Mouse (Mus musculus) B cell, adult 2 months (primary cell): ENCODE measurements around the gene Ttc37.

Experiments used
- DNase-seq, 2 experiments: peaks; one replicate each; pipeline ENCODE4 v3.0.0; 2022

Gene Ttc37

DNA sequence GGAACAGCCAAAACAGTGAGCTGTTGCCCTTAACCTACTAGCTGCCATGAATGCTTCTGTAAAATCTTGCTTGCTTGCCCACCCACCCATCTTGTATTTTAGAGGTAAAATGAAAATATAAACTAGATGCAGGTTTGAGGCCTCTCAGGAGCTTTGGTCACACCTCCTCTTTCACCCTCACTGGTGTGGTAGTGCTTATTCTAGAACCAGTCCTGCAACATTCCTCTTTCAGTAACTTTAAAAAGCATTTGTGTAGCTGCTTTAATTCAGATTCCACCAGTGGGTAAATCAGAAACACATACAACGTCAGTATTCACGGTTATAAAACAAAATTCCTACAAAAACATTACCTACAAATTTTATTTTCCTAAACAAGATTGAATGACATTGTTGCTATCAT lies 62.1 kb downstream of the Ttc37 start:
- no peak for DNase-seq

GRCm38 (mm10) chr13:76174297-76174696 lies 75.8 kb downstream of the Ttc37 start:
- DNase-seq = no peak

DNA sequence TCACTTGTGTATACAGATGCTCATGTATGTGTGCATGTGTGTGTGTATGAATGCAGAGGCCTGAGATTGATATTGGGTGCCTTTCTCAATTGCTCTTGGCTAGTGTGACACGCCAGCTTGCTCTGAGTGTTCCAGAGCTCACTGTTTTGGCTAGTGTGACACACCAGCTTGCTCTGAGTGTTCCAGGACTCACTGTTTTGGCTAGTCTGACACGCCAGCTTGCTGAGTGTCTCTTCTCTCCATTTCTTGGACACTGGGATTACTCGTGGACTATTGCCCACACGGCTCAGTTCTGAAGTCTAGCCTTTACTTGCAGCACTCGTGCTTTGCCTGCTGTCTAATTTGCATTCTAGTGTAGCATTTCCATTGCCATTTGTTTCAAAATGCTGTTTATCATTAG lies 80.2 kb downstream of the Ttc37 start:
- no peak for DNase-seq

DNA sequence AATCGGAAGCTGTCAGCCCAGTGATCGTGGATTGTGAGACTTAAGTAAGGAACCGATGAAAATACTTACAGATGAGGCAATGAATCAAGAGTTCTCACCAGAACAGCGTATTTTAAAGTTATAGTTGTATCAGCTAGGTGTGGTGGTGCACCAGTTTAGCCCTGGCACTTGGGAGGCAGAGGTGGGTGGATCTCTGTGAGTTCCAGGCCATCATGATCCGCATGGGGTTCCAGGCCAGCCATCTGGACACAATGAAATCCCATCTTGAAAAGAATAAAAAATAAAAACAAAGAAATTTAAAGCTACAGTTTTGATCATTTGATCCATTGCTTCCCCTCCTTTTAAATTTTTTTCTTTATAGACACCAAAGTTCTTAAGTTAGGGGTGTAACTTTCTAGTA lies 89.1 kb downstream of the Ttc37 start:
- DNase-seq = no peak

DNA sequence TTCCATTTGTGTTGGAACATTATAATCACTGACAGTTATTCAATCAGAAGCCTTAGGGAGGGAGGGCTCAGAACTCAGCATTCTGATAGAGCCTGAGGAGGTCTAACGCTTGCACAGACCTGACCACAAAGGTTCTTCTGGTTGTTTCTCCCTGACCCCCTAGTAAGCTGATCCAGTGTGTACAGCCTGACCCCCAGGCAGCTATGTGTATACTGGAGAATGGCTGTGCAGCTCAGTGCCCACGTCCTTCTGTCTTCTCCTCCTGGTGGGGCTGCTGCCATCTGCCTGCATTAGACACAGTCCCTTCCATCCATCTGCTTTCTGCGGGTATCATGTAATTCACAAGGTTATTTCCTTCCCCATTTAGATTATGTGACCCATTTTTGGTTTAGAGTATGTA lies 90.7 kb downstream of the Ttc37 start:
- DNase-seq = no peak

- no peak for DNase-seq
These were observed 91.7 kb downstream of the Ttc37 start for GRCm38 (mm10) chr13:76190273-76190672.

DNA sequence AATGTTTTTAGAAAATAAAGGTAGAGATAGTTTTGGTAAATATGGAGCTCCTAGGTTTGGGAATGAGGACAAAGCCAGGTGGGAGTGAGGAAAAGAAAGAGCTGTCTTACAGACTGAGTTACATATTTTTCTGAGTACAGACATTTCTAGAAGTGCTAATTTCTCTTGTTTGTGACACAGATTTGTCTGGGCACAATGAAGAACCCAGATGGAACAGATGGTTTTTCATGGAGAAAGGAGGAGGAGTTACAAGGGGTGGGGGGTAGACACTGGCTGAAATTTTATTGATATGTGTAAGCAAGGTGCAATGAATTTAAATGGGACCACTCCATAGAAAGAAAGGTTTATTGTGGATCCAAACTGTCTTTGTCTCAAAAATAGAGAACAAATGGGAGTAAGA lies 96.4 kb downstream of the Ttc37 start:
- DNase-seq = no peak

DNA sequence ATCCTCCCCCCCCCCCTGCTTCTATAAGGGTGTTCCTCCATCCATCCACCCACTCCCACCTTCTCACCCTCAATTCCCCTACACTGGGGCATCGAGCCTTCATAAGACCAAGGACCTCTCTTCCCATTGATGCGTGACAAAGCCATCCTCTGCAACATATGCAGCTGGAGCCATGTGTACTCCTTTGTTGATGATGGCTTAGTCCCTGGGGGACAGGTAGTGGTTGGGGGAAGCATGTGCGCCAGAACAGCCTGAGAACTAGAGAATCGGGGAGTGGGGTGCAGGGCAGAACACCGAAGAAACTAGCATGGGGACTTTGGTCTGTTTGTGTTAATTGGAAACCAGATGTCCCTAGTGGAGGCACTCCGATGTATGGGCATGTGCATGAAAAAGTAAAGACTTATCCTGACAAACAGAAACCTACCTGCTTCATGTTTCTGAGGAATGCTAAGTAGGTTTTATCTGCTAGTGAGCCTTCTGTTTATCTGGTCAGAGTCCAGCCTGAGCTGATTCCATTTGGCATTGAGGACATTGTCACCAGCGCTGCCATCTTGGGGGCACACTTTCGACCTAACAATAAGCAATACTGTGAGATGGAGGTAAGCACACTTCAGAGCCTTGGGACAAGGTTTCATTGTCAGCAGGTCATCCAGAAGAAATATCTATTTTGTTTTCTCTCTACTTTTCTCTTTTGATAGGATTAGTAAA lies 97.1 kb downstream of the Ttc37 start:
- no peak for DNase-seq

DNA sequence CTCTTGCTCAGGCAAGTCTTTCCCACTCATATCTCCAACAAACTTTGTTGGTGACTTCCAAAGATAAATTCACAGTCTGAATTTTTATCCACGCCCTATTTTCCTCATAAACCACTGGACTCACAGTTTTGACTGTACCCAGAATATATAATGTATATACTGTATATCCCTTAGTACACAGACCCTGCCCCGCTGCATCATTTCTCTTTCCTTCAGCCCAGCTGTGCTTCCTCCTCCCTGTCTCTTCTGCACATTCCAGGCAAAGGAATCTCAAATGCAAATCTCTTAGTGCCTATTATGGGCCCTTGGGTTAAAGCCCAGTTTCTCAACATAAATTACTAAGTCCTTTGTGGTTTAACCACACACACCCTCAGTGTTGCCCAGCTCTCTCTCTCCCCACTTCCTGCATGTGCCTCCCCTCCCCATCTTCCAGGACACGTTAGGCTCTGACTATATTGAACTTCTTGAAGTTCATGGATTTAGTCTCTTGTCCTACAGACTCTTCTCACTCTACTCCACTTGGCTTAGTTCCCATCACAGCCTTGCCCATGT lies 98.8 kb downstream of the Ttc37 start:
- no peak for DNase-seq

DNA sequence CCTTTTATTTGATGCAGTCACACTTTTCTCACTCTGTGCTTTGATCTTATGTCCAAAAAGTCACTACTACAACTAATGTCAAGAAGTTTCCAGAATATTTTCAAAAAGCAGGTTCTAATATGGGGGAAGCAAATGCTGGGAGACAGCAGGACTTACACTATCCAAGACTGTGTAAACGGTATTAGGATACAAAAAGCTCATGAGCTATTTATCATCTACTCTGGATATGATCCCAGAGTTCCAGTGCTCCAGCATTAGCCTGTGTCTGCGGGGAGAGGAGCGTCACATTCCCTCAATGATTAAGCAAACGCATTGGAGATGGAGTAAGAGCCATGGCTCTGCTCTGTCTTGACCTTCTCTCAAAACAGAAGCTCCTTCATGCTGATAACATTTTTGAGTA lies 101.4 kb downstream of the Ttc37 start:
- no peak for DNase-seq

GRCm38 (mm10) chr13:76214928-76215327 lies 116.4 kb downstream of the Ttc37 start:
- no peak for DNase-seq

DNA sequence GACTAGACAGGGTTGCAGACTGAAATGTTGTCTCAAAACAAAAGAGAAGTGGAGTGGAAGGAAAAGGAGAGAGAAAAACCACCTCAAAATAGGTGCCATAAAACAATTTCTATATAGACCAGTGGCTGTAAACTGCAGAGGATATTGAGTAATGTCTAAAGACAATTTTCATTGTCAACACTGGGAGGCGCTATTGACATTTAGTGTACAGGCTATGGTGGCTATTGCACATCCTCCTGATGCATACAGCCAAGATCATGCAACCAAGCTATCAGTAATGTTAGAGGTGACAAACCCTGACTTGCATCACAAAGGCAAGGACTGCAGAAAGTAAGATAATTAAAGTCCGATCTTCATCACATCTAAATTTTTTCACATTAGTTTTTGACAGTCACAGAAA lies 116.9 kb downstream of the Ttc37 start:
- peak; percentile 7 to 15 for DNase-seq
